Mouse (Mus musculus): ENCODE data around the gene Ccdc124. TPM values are rescaled to one million over a fixed set of nuclear protein-coding genes. Genes with fewer than 3 reads are reported as not detected.
"Not testable (repeated sequence)": the region's sequence is repeated elsewhere in the genome, so short reads cannot be mapped to it uniquely, and the experiment has no call there.

Gene Ccdc124
- polyA plus RNA-seq, 1 experiment from 2014 or later, result 124 TPM

- H3K9ac ChIP-seq, result no peak overlapping the region
- H3K27me3 ChIP-seq, result no peaks in the 10 kb centered on the region
- no peaks in the 10 kb centered on the region for H3K9me3 ChIP-seq
- ATAC-seq (ENCODE audit: insufficient number of reproducible peaks, insufficient read depth, low FRiP score, low TSS enrichment, low read depth), result no peak
- H3K4me1 ChIP-seq, result no peaks in the 10 kb centered on the region; the same call in 1 of the 2 replicates
- H3K4me2 ChIP-seq, result no peak overlapping the region
- no peak overlapping the region for H3K4me3 ChIP-seq
- H3K36me3 ChIP-seq, result no peaks in the 10 kb centered on the region
- no peak overlapping the region for H3K27ac ChIP-seq
- WGBS, result 94% methylated on average over 2 of the region's 2 CpGs
Measured at GRCm38 (mm10) chr8:70827010-70827409, 46.7 kb downstream of the Ccdc124 start.

GRCm38 (mm10) chr8:70825816-70826215, 47.9 kb downstream of the Ccdc124 start:
- Histone ChIP-seq H3K4me3 (no peak overlapping the region), H3K4me2 (no peak overlapping the region), H3K4me1 (no peaks in the 10 kb centered on the region; the same call in 1 of the 2 replicates), H3K9me3 (no peaks in the 10 kb centered on the region), H3K9ac (no peak overlapping the region), H3K36me3 (no peaks in the 10 kb centered on the region), H3K27ac (no peak overlapping the region), H3K27me3 (peaks cover 7% of the 10 kb centered on the region)
- no peak for ATAC-seq (ENCODE audit: insufficient number of reproducible peaks, insufficient read depth, low FRiP score, low TSS enrichment, low read depth)
- WGBS, result 77% methylated on average over 8 of the region's 8 CpGs

GRCm38 (mm10) chr8:70823802-70824201, 49.9 kb downstream of the Ccdc124 start:
- WGBS, result 81% methylated on average over 7 of the region's 7 CpGs
- no peaks in the 10 kb centered on the region; the same call in 1 of the 2 replicates for H3K4me1 ChIP-seq
- 0 out of 2 replicates have a peak, but pooled peaks cover 5% of the 10 kb centered on the region for H3K9me3 ChIP-seq
- H3K4me2 ChIP-seq, result no peak overlapping the region
- no peak for ATAC-seq (ENCODE audit: insufficient number of reproducible peaks, insufficient read depth, low FRiP score, low TSS enrichment, low read depth)
- peaks cover 23% of the 10 kb centered on the region for H3K27me3 ChIP-seq
- H3K9ac ChIP-seq, result no peak overlapping the region
- no peak overlapping the region for H3K27ac ChIP-seq
- H3K4me3 ChIP-seq, result no peak overlapping the region
- no peaks in the 10 kb centered on the region for H3K36me3 ChIP-seq

- H3K9ac ChIP-seq; H3K36me3 ChIP-seq; H3K27ac ChIP-seq; H3K4me2 ChIP-seq; H3K4me1 ChIP-seq; ATAC-seq (ENCODE audit: insufficient number of reproducible peaks, insufficient read depth, low FRiP score, low TSS enrichment, low read depth); H3K4me3 ChIP-seq: not testable (repeated sequence)
- H3K27me3 ChIP-seq, result peaks cover 28% of the 10 kb centered on the region
- peaks cover 12% of the 10 kb centered on the region; the same call in 1 of the 2 replicates for H3K9me3 ChIP-seq
- 81% methylated on average over 3 of the region's 3 CpGs for WGBS
Measured at GRCm38 (mm10) chr8:70822594-70822993, 51.1 kb downstream of the Ccdc124 start.

GRCm38 (mm10) chr8:70821992-70822391, 51.7 kb downstream of the Ccdc124 start:
- H3K4me2 ChIP-seq, result no peak overlapping the region
- H3K36me3 ChIP-seq, result no peaks in the 10 kb centered on the region
- H3K27me3 ChIP-seq, result peaks cover 34% of the 10 kb centered on the region
- H3K4me3 ChIP-seq, result no peak overlapping the region
- no peak for ATAC-seq (ENCODE audit: insufficient number of reproducible peaks, insufficient read depth, low FRiP score, low TSS enrichment, low read depth)
- H3K9me3 ChIP-seq, result peaks cover 12% of the 10 kb centered on the region; the same call in 1 of the 2 replicates
- no peak overlapping the region for H3K27ac ChIP-seq
- H3K4me1 ChIP-seq, result peaks cover 2% of the 10 kb centered on the region; the same call in 1 of the 2 replicates
- H3K9ac ChIP-seq, result peak overlapping the region; percentile 7; the same call in 1 of the 2 replicates
- WGBS, result 33% methylated on average over 11 of the region's 11 CpGs

GRCm38 (mm10) chr8:70821399-70821962, 52.3 kb downstream of the Ccdc124 start:
- ATAC-seq (ENCODE audit: insufficient number of reproducible peaks, insufficient read depth, low FRiP score, low TSS enrichment, low read depth), result peak; percentile 4; the same call in 1 of the 2 replicates
- peaks cover 39% of the 10 kb centered on the region for H3K27me3 ChIP-seq
- H3K4me1 ChIP-seq, result peaks cover 7% of the 10 kb centered on the region; the same call in 1 of the 2 replicates
- peaks cover 12% of the 10 kb centered on the region; the same call in 1 of the 2 replicates for H3K9me3 ChIP-seq
- 0 out of 2 replicates have a peak overlapping the region, but pooled peaks have one; percentile 0 for H3K4me2 ChIP-seq
- H3K27ac ChIP-seq, result no peak overlapping the region
- peak overlapping the region; percentile 7; the same call in 1 of the 2 replicates for H3K9ac ChIP-seq
- H3K36me3 ChIP-seq, result no peaks in the 10 kb centered on the region
- H3K4me3 ChIP-seq, result no peak overlapping the region
- 17% methylated on average over 30 of the region's 30 CpGs for whole genome bisulfite sequencing

- Histone ChIP-seq H3K27ac (no peak overlapping the region), H3K9me3 (peaks cover 12% of the 10 kb centered on the region; the same call in 1 of the 2 replicates), H3K27me3 (peaks cover 50% of the 10 kb centered on the region), H3K4me3 (no peak overlapping the region), H3K4me2 (0 out of 2 replicates have a peak overlapping the region, but pooled peaks have one; percentile 11), H3K9ac (no peak overlapping the region), H3K36me3 (no peaks in the 10 kb centered on the region), H3K4me1 (peaks cover 7% of the 10 kb centered on the region; the same call in 1 of the 2 replicates)
- ATAC-seq (ENCODE audit: insufficient number of reproducible peaks, insufficient read depth, low FRiP score, low TSS enrichment, low read depth), result 0 out of 2 replicates have a peak, but pooled peaks have one; percentile 27
- 4% methylated on average over 31 of the region's 31 CpGs for WGBS
Measured at GRCm38 (mm10) chr8:70820101-70820935, 53.4 kb downstream of the Ccdc124 start.

Small RNA genes lying within 50 kb of the gene (microRNA-seq; reads per million reads assigned to microRNA genes)
- gene Mir7067, result not detected

Other genes with a start within 250 kb of the Ccdc124 start
- 0.14 and 0.22 TPM in 2 replicates for gene Gdf15, start 241.5 kb downstream of the Ccdc124 start, polyA plus RNA-seq (2015; fragmentation: Nextera tagmentation; extraction: Ambion mirVana)
- gene Pgpep1, start 213.5 kb downstream of the Ccdc124 start, polyA plus RNA-seq (2015; fragmentation: Nextera tagmentation; extraction: Ambion mirVana), result 50.5 and 63.1 TPM in 2 replicates
- 248 and 270 TPM in 2 replicates for gene Lsm4, start 200.7 kb downstream of the Ccdc124 start, polyA plus RNA-seq (2015; fragmentation: Nextera tagmentation; extraction: Ambion mirVana)
- 54.7 and 68.5 TPM in 2 replicates for gene Jund, start 175.0 kb downstream of the Ccdc124 start, polyA plus RNA-seq (2015; fragmentation: Nextera tagmentation; extraction: Ambion mirVana)
- gene Iqcn, start 170.5 kb downstream of the Ccdc124 start, polyA plus RNA-seq (2015; fragmentation: Nextera tagmentation; extraction: Ambion mirVana), result 0.07 TPM in 1 of 2 replicates, not detected in the other
- gene Gm3336, start 155.4 kb downstream of the Ccdc124 start, polyA plus RNA-seq (2015; fragmentation: Nextera tagmentation; extraction: Ambion mirVana), result not detected in 2 replicates
- 0.13 and 0.14 TPM in 2 replicates for gene Pde4c, start 150.2 kb downstream of the Ccdc124 start, polyA plus RNA-seq (2015; fragmentation: Nextera tagmentation; extraction: Ambion mirVana)
- gene Rab3a, start 119.3 kb downstream of the Ccdc124 start, polyA plus RNA-seq (2015; fragmentation: Nextera tagmentation; extraction: Ambion mirVana), result 23.8 TPM in 2 replicates
- 29.3 and 36.7 TPM in 2 replicates for gene Mpv17l2, start 113.0 kb downstream of the Ccdc124 start, polyA plus RNA-seq (2015; fragmentation: Nextera tagmentation; extraction: Ambion mirVana)
- gene Pik3r2, start 97.2 kb downstream of the Ccdc124 start, polyA plus RNA-seq (2015; fragmentation: Nextera tagmentation; extraction: Ambion mirVana), result 76.8 and 85.4 TPM in 2 replicates
- gene Mast3, start 68.9 kb downstream of the Ccdc124 start, polyA plus RNA-seq (2015; fragmentation: Nextera tagmentation; extraction: Ambion mirVana), result 12.5 and 13.8 TPM in 2 replicates
- gene Il12rb1, start 65.5 kb downstream of the Ccdc124 start, polyA plus RNA-seq (2015; fragmentation: Nextera tagmentation; extraction: Ambion mirVana), result 0.07 and 0.54 TPM in 2 replicates
- 5.9 and 7.7 TPM in 2 replicates for gene Arrdc2, start 34.2 kb downstream of the Ccdc124 start, polyA plus RNA-seq (2015; fragmentation: Nextera tagmentation; extraction: Ambion mirVana)
- gene Kcnn1, start 10.7 kb downstream of the Ccdc124 start, polyA plus RNA-seq (2015; fragmentation: Nextera tagmentation; extraction: Ambion mirVana), result 3.2 and 5.3 TPM in 2 replicates
- gene Slc5a5, start 18.8 kb upstream of the Ccdc124 start, polyA plus RNA-seq (2015; fragmentation: Nextera tagmentation; extraction: Ambion mirVana), result 0.18 and 0.32 TPM in 2 replicates
- gene Rpl18a, start 23.5 kb upstream of the Ccdc124 start, polyA plus RNA-seq (2015; fragmentation: Nextera tagmentation; extraction: Ambion mirVana), result 4,412 and 4,959 TPM in 2 replicates
- 49.8 and 52.6 TPM in 2 replicates for gene Map1s, start 32.0 kb upstream of the Ccdc124 start, polyA plus RNA-seq (2015; fragmentation: Nextera tagmentation; extraction: Ambion mirVana)

All from embryonic facial prominence, embryonic 13.5 days (tissue).